Mouse (Mus musculus) CH12F3 (cell line): ENCODE measurements around the gene Nat8f4.
"Not testable (repeated sequence)": the region's sequence is repeated elsewhere in the genome, so short reads cannot be mapped to it uniquely, and the experiment has no call there.

Experiments used
- in situ Hi-C: fragments of 300-500 bp; cut with MboI; formaldehyde crosslinking; loops from 2 replicates; pipeline ENCODE4 v1.14.3; 2020; ENCODE audit warnings: low sequenced_read_pairs

Nat8f4 gene

GRCm38 (mm10) chr6:85904642-85905061 is at the start of gene Nat8f4:
TSS of gene Nat8f4 (minus strand) at chr6:85904884.
- in situ Hi-C loops: not testable (repeated sequence)

- in situ Hi-C loops: loop anchor here (25.0 kb wide), 1 partner anchor 414 kb away; the partner anchor contains the start of genes Fam136a and Snrpg
Observed at GRCm38 (mm10) chr6:85948549-85948948, 43.9 kb upstream of the Nat8f4 start.

GRCm38 (mm10) chr6:85942469-85942868 is 37.8 kb upstream of the Nat8f4 start:
- in situ Hi-C loops: loop anchor here (25.0 kb wide), 1 partner anchor 420 kb away; the partner anchor contains the start of genes Fam136a and Snrpg

GRCm38 (mm10) chr6:85938701-85939100 is 34.0 kb upstream of the Nat8f4 start:
- in situ Hi-C loops: loop anchor here (10.0 to 25.0 kb wide), 2 partner anchors 66 to 424 kb away; partner anchors contain the start of genes Fam136a and Snrpg

GRCm38 (mm10) chr6:85936508-85937465 is 32.1 kb upstream of the Nat8f4 start:
- in situ Hi-C loops: loop anchor here (10.0 to 25.0 kb wide), 2 partner anchors 68 to 426 kb away; partner anchors contain the start of genes Fam136a and Snrpg

- in situ Hi-C loops: loop anchor here (10.0 to 25.0 kb wide), 2 partner anchors 69 to 427 kb away; partner anchors contain the start of genes Fam136a and Snrpg
Observed at GRCm38 (mm10) chr6:85935646-85936045, 31.0 kb upstream of the Nat8f4 start.

GRCm38 (mm10) chr6:85934047-85934446 is 29.4 kb upstream of the Nat8f4 start:
- in situ Hi-C loops: loop anchor here (10.0 to 25.0 kb wide), 2 partner anchors 71 to 428 kb away; partner anchors contain the start of genes Fam136a and Snrpg

GRCm38 (mm10) chr6:85929312-85929711 is 24.6 kb upstream of the Nat8f4 start:
- in situ Hi-C loops: loop anchor here (25.0 kb wide), 1 partner anchor 433 kb away; the partner anchor contains the start of genes Fam136a and Snrpg

- in situ Hi-C loops: loop anchor here (25.0 kb wide), 1 partner anchor 435 kb away; the partner anchor contains the start of genes Fam136a and Snrpg
Observed at GRCm38 (mm10) chr6:85927476-85928464, 23.1 kb upstream of the Nat8f4 start.

GRCm38 (mm10) chr6:85926709-85927108 is 22.0 kb upstream of the Nat8f4 start:
- in situ Hi-C loops: loop anchor here (25.0 kb wide), 1 partner anchor 436 kb away; the partner anchor contains the start of genes Fam136a and Snrpg

- in situ Hi-C loops: no loop called here
Observed at GRCm38 (mm10) chr6:85923643-85924042, 19.0 kb upstream of the Nat8f4 start.

GRCm38 (mm10) chr6:85919401-85919800 is 14.7 kb upstream of the Nat8f4 start:
- in situ Hi-C loops: no loop called here

GRCm38 (mm10) chr6:85918341-85918740 is 13.7 kb upstream of the Nat8f4 start:
- in situ Hi-C loops: not testable (repeated sequence)

GRCm38 (mm10) chr6:85916596-85916995 is 11.9 kb upstream of the Nat8f4 start:
- in situ Hi-C loops: no loop called here

GRCm38 (mm10) chr6:85915539-85916513 is 11.1 kb upstream of the Nat8f4 start, which contains the start of gene Nat8f1:
TSS of gene Nat8f1 (minus strand) at chr6:85915687.
- in situ Hi-C loops: not testable (repeated sequence)

- in situ Hi-C loops: no loop called here
Observed at GRCm38 (mm10) chr6:85915141-85915538, 10.5 kb upstream of the Nat8f4 start.

- in situ Hi-C loops: no loop called here
Observed at GRCm38 (mm10) chr6:85911587-85911986, 6.9 kb upstream of the Nat8f4 start, which contains the start of gene Tprkb. TSS of gene Tprkb (plus strand) at chr6:85911865.

- in situ Hi-C loops: no loop called here
Observed at GRCm38 (mm10) chr6:85909704-85910103, 5.0 kb upstream of the Nat8f4 start.

- in situ Hi-C loops: no loop called here
Observed at GRCm38 (mm10) chr6:85908341-85908740, 3.7 kb upstream of the Nat8f4 start.
